18 mouse cellular contexts compared by ENCODE assay signal in genomic region chr4:122859096-122859674, GRCm38 (mm10). TPM values are rescaled to one million over a fixed set of nuclear protein-coding genes. Genes with fewer than 3 reads are reported as not detected.
A peak's percentile ranks its signal among the peaks of the same experiment; 100 is the strongest.
DNase-seq lines count a peak whose midpoint lies in the region; ATAC-seq and TF ChIP-seq lines count a peak whose summit lies in the region.
"Had no signal": no experiment of that assay in that cellular context is flagged by ENCODE, and none has a peak within 500 bp of the region (broad histone marks: within the 10 kb centered on the region; RNA-seq: fewer than 3 reads in every experiment).

No protein-coding gene starts in this region.

- H3K27ac ChIP-seq in kidney, embryonic 15.5 days: no peak overlapping the region
- H3K27ac ChIP-seq in embryonic facial prominence, embryonic 15.5 days (replicated peaks): no peak overlapping the region
- no peak overlapping the region for H3K27ac ChIP-seq in left cerebral cortex, adult 2 months
- H3K27ac ChIP-seq in hindbrain, embryonic 16.5 days (ENCODE audit: low read depth, low read length): no peak overlapping the region
- H3K27ac ChIP-seq in cerebellum, adult 2 months (ENCODE audit: insufficient read depth, low read length): no peak overlapping the region
- H3K27ac ChIP-seq: limb, embryonic 13.5 days; neural tube, embryonic 12.5 days; stomach, embryonic 15.5 days had no signal

- no peak for TF ChIP-seq CTCF in left cerebral cortex, adult 2 months (IDR thresholded peaks at IDR 0.05)
- no peak for TF ChIP-seq CTCF in cerebellum, adult 2 months (IDR thresholded peaks at IDR 0.05; ENCODE audit: borderline replicate concordance, insufficient read depth, low read depth, low read length)

- intact Hi-C loops in left cerebral cortex, adult 2 months (cut with DNase I): no loop called here

- 78% methylated on average over 6 of the region's 6 CpGs for WGBS in kidney, embryonic 15.5 days
- 58% methylated on average over 6 of the region's 6 CpGs for WGBS in embryonic facial prominence, embryonic 15.5 days
- 77% methylated on average over 6 of the region's 6 CpGs for WGBS in hindbrain, embryonic 16.5 days
- WGBS in cerebellum, adult 2 months: 72% methylated on average over 6 of the region's 6 CpGs

- TF ChIP-seq POLR2A in cerebellum, adult 2 months (IDR thresholded peaks at IDR 0.05; ENCODE audit: borderline replicate concordance, insufficient read depth, low read length): no peak

- no peaks in the 10 kb centered on the region for H3K4me1 ChIP-seq in kidney, embryonic 15.5 days
- no peaks in the 10 kb centered on the region for H3K4me1 ChIP-seq in embryonic facial prominence, embryonic 15.5 days
- no peaks in the 10 kb centered on the region for H3K4me1 ChIP-seq in hindbrain, embryonic 16.5 days (ENCODE audit: control insufficient read depth, insufficient read depth, low read depth, low read length)
- peaks cover 12% of the 10 kb centered on the region for H3K4me1 ChIP-seq in cerebellum, adult 2 months (ENCODE audit: control insufficient read depth, insufficient read depth, low read length)
- H3K4me1 ChIP-seq: limb, embryonic 13.5 days; neural tube, embryonic 12.5 days; stomach, embryonic 15.5 days had no signal

- H3K9ac ChIP-seq in kidney, embryonic 15.5 days: no peak overlapping the region
- H3K9ac ChIP-seq in embryonic facial prominence, embryonic 15.5 days: no peak overlapping the region
- H3K9ac ChIP-seq in hindbrain, embryonic 16.5 days (ENCODE audit: low read depth, low read length): no peak overlapping the region
- H3K9ac ChIP-seq: heart, embryonic 12.5 days; limb, embryonic 13.5 days; neural tube, embryonic 12.5 days; stomach, embryonic 15.5 days had no signal

- peaks cover 90% of the 10 kb centered on the region for H3K36me3 ChIP-seq in kidney, embryonic 15.5 days
- H3K36me3 ChIP-seq in embryonic facial prominence, embryonic 15.5 days: peaks cover 85% of the 10 kb centered on the region
- peaks cover 40% of the 10 kb centered on the region for H3K36me3 ChIP-seq in hindbrain, embryonic 16.5 days (ENCODE audit: control insufficient read depth, insufficient read depth, low read length)

- ATAC-seq in kidney, embryonic 15.5 days (replicated peaks; ENCODE audit: low FRiP score): no peak
- 0 out of 2 replicates have a peak, but pooled peaks have one; percentile 39 for ATAC-seq in embryonic facial prominence, embryonic 15.5 days (ENCODE audit: insufficient number of reproducible peaks, low FRiP score, low TSS enrichment, low read depth)
- ATAC-seq in hindbrain, embryonic 16.5 days: no peak
- ATAC-seq: intestine, postnatal 0 days; midbrain, embryonic 16.5 days had no signal

- no peaks in the 10 kb centered on the region for H3K9me3 ChIP-seq in kidney, embryonic 15.5 days (replicated peaks)
- H3K9me3 ChIP-seq in embryonic facial prominence, embryonic 15.5 days (replicated peaks): no peaks in the 10 kb centered on the region
- no peaks in the 10 kb centered on the region for H3K9me3 ChIP-seq in hindbrain, embryonic 16.5 days (ENCODE audit: control insufficient read depth, low read length)
- H3K9me3 ChIP-seq: G1E; heart, embryonic 12.5 days; limb, embryonic 13.5 days; neural tube, embryonic 12.5 days; stomach, embryonic 15.5 days had no signal

- no peak overlapping the region for H3K4me3 ChIP-seq in kidney, embryonic 15.5 days (replicated peaks)
- H3K4me3 ChIP-seq in embryonic facial prominence, embryonic 15.5 days (replicated peaks): no peak overlapping the region
- H3K4me3 ChIP-seq in left cerebral cortex, adult 2 months: no peak overlapping the region
- H3K4me3 ChIP-seq in hindbrain, embryonic 16.5 days (ENCODE audit: low read length): no peak overlapping the region
- no peak overlapping the region for H3K4me3 ChIP-seq in cerebellum, adult 2 months (replicated peaks; ENCODE audit: insufficient read depth, low read depth, low read length)
- H3K4me3 ChIP-seq: heart, embryonic 12.5 days; limb, embryonic 13.5 days; neural tube, embryonic 12.5 days; stomach, embryonic 15.5 days had no signal

- no peaks in the 10 kb centered on the region for H3K27me3 ChIP-seq in kidney, embryonic 15.5 days
- H3K27me3 ChIP-seq in embryonic facial prominence, embryonic 15.5 days: no peaks in the 10 kb centered on the region
- no peaks in the 10 kb centered on the region for H3K27me3 ChIP-seq in hindbrain, embryonic 16.5 days (replicated peaks; ENCODE audit: control insufficient read depth, insufficient read depth, low read length)
- H3K27me3 ChIP-seq in cerebellum, adult 2 months (ENCODE audit: control insufficient read depth, insufficient read depth, low read length): no peaks in the 10 kb centered on the region
- H3K27me3 ChIP-seq: heart, embryonic 12.5 days; limb, embryonic 13.5 days; neural tube, embryonic 12.5 days; stomach, embryonic 15.5 days had no signal

- no peak overlapping the region for H3K4me2 ChIP-seq in kidney, embryonic 15.5 days
- no peak overlapping the region for H3K4me2 ChIP-seq in embryonic facial prominence, embryonic 15.5 days (replicated peaks)
- no peak overlapping the region for H3K4me2 ChIP-seq in hindbrain, embryonic 16.5 days (ENCODE audit: low read length)
- H3K4me2 ChIP-seq: heart, embryonic 12.5 days; limb, embryonic 13.5 days; neural tube, embryonic 12.5 days; stomach, embryonic 15.5 days had no signal

- peak; percentile 26 for DNase-seq in kidney, adult 11 months
- peak; percentile 88 for DNase-seq in 3T3-L1 (ENCODE audit: low read depth, low spot score)
- peak; percentile 54 for DNase-seq in lung, postnatal 36 days
- no peak for DNase-seq in left cerebral cortex, adult 2 months (ENCODE audit: extremely low spot score in 1 of 2, low spot score in 2 of 2)
- no peak for DNase-seq in cerebellum, adult 2 months
- DNase-seq: cerebellum, adult 11-12 months; gastrocnemius, postnatal 25 days; thymus, postnatal 14 days had no signal

RNA-seq across cellular contexts. Expression of gene Ppt1, which starts 23.1 kb away (rescaled TPM):
- polyA plus RNA-seq in kidney, embryonic 15.5 days (2015; fragmentation: Nextera tagmentation; extraction: Ambion mirVana): 76.1 and 82.4 TPM in 2 replicates
- polyA plus RNA-seq in embryonic facial prominence, embryonic 15.5 days (2015; fragmentation: Nextera tagmentation; extraction: Ambion mirVana): 73.0 and 80.9 TPM in 2 replicates
- 10 to 100 TPM; 97.2 to 97.7 TPM for total RNA-seq in left cerebral cortex, adult 2 months (2021)
- polyA plus RNA-seq in hindbrain, embryonic 16.5 days (2015; fragmentation: Nextera tagmentation; extraction: Ambion mirVana): 94.2 and 99.7 TPM in 2 replicates
- polyA plus RNA-seq in cerebellum, adult 2 months (2012; rRNA removed): 131 and 133 TPM in 2 replicates

RNA-seq across cellular contexts. Expression of gene Cap1, which starts 26.7 kb away (rescaled TPM):
- 71.3 and 79.5 TPM in 2 replicates for polyA plus RNA-seq in kidney, embryonic 15.5 days (2015; fragmentation: Nextera tagmentation; extraction: Ambion mirVana)
- polyA plus RNA-seq in embryonic facial prominence, embryonic 15.5 days (2015; fragmentation: Nextera tagmentation; extraction: Ambion mirVana): 71.0 and 74.5 TPM in 2 replicates
- total RNA-seq in left cerebral cortex, adult 2 months (2021): 100 to 1,000 TPM; 260 to 281 TPM
- polyA plus RNA-seq in hindbrain, embryonic 16.5 days (2015; fragmentation: Nextera tagmentation; extraction: Ambion mirVana): 71.6 and 84.9 TPM in 2 replicates
- 82.1 and 89.7 TPM in 2 replicates for polyA plus RNA-seq in cerebellum, adult 2 months (2012; rRNA removed)

Comparison
In these comparisons a context has a peak if more than half of its experiments do, and no peak if none do; other contexts are left out.
1. DNase-seq: peak in kidney, adult 11 months (single experiment), 3T3-L1 (single experiment) and lung, postnatal 36 days (single experiment); none in left cerebral cortex, adult 2 months (0 of 2) and cerebellum, adult 2 months (0 of 2).